Mouse (Mus musculus) C2C12 (cell line): ENCODE data around the gene Ptpn3. TPM values are rescaled to one million over a fixed set of nuclear protein-coding genes. Genes with fewer than 3 reads are reported as not detected.
A peak's percentile ranks its signal among the peaks of the same experiment; 100 is the strongest.

ENCODE experiments used
- H3K27me3 ChIP-seq: one replicate; pipeline ENCODE4 v1.6.1; 2011; ENCODE audit not compliant: control insufficient read depth, insufficient read depth, insufficient read length
- H3K36me3 ChIP-seq: one replicate; pipeline ENCODE4 v1.6.1; 2011; ENCODE audit not compliant: control insufficient read depth, insufficient read depth
- H3K4me3 ChIP-seq: one replicate; pipeline ENCODE4 v1.5.1; 2011; ENCODE audit warnings: mild to moderate bottlenecking, control low read depth; ENCODE audit not compliant: poor library complexity, insufficient read depth, severe bottlenecking
- H3K79me2 ChIP-seq: one replicate; pipeline ENCODE4 v1.6.1; 2011; ENCODE audit not compliant: control insufficient read depth, insufficient read depth
- H3K79me3 ChIP-seq: one replicate; pipeline ENCODE4 v1.6.1; 2011; ENCODE audit warnings: low read depth, control low read depth
- H3ac ChIP-seq: one replicate; pipeline ENCODE3; 2011; ENCODE audit warnings: low read depth; ENCODE audit not compliant: control insufficient read depth, insufficient read length
- CEBPB ChIP-seq: IDR thresholded peaks from one replicate; pipeline ENCODE4 v1.6.1; 2011; ENCODE audit warnings: low read depth, mild to moderate bottlenecking, control low read depth, moderate library complexity
- CTCF ChIP-seq: IDR thresholded peaks from one replicate; pipeline ENCODE4 v1.5.1; 2011; ENCODE audit not compliant: control insufficient read depth, insufficient read depth, insufficient read length
- FOSL1 ChIP-seq: IDR thresholded peaks from one replicate; pipeline ENCODE4 v1.8.0; 2011; ENCODE audit warnings: mild to moderate bottlenecking, low read length; ENCODE audit not compliant: poor library complexity, insufficient read depth, severe bottlenecking
- MAX ChIP-seq: IDR thresholded peaks from one replicate; pipeline ENCODE4 v1.6.1; 2011; ENCODE audit warnings: mild to moderate bottlenecking, control low read depth
- MYOD1 ChIP-seq: IDR thresholded peaks from one replicate; pipeline ENCODE4 v1.6.1; 2011; ENCODE audit warnings: low read depth; ENCODE audit not compliant: control insufficient read depth, insufficient read length
- MYOG ChIP-seq: IDR thresholded peaks from one replicate; pipeline ENCODE4 v1.6.1; 2011; ENCODE audit not compliant: control insufficient read depth, insufficient read length; ENCODE audit errors: extremely low read depth
- USF1 ChIP-seq: IDR thresholded peaks from one replicate; pipeline ENCODE4 v1.6.1; 2011; ENCODE audit warnings: low read depth, mild to moderate bottlenecking, control low read depth, moderate library complexity
- polyA plus RNA-seq: library from polyadenylated mRNA; unstranded; fragments of >200 nt; fragmentation: generic; extraction: Trizol; gene quantifications from one replicate; pipeline ENCODE4 v1.2.1, GENCODE M21; 2012; ENCODE audit warnings: missing spikeins

Ptpn3 gene
- polyA plus RNA-seq, 1 experiment: 3.1 TPM

- no peak for TF ChIP-seq MYOD1
- TF ChIP-seq CTCF: no peak
- no peak for TF ChIP-seq MAX
- TF ChIP-seq MYOG: no peak
- H3K36me3 ChIP-seq: no peaks in the 10 kb centered on the region
- no peak overlapping the region for H3ac ChIP-seq
- H3K79me3 ChIP-seq: no peaks in the 10 kb centered on the region
- no peaks in the 10 kb centered on the region for H3K79me2 ChIP-seq
- no peaks in the 10 kb centered on the region for H3K27me3 ChIP-seq
- H3K4me3 ChIP-seq: no peak overlapping the region
Measured at GRCm38 (mm10) chr4:57335000-57335666, 33.5 kb upstream of the Ptpn3 start.

GRCm38 (mm10) chr4:57333926-57334548, 32.4 kb upstream of the Ptpn3 start:
- Histone ChIP-seq H3K36me3 (no peaks in the 10 kb centered on the region), H3K27me3 (no peaks in the 10 kb centered on the region), H3ac (no peak overlapping the region), H3K4me3 (no peak overlapping the region), H3K79me2 (no peaks in the 10 kb centered on the region), H3K79me3 (no peaks in the 10 kb centered on the region)
- TF ChIP-seq MYOD1: no peak
- TF ChIP-seq MAX: no peak
- no peak for TF ChIP-seq CEBPB
- no peak for TF ChIP-seq MYOG
- TF ChIP-seq CTCF: no peak
- TF ChIP-seq FOSL1: no peak
- TF ChIP-seq USF1: no peak

- TF ChIP-seq CEBPB (no peak), MYOG (no peak), MYOD1 (no peak), USF1 (no peak), CTCF (no peak), FOSL1 (no peak), MAX (no peak)
- no peaks in the 10 kb centered on the region for H3K79me3 ChIP-seq
- no peaks in the 10 kb centered on the region for H3K27me3 ChIP-seq
- no peak overlapping the region for H3K4me3 ChIP-seq
- H3ac ChIP-seq: no peak overlapping the region
- H3K79me2 ChIP-seq: no peaks in the 10 kb centered on the region
- no peaks in the 10 kb centered on the region for H3K36me3 ChIP-seq
Measured at GRCm38 (mm10) chr4:57332511-57332910, 30.9 kb upstream of the Ptpn3 start.

GRCm38 (mm10) chr4:57320606-57321327, 19.1 kb upstream of the Ptpn3 start:
- TF ChIP-seq CTCF (peak; percentile 69), USF1 (no peak)
- H3ac ChIP-seq: no peak overlapping the region
- H3K79me3 ChIP-seq: no peaks in the 10 kb centered on the region
- no peaks in the 10 kb centered on the region for H3K36me3 ChIP-seq
- H3K4me3 ChIP-seq: no peak overlapping the region
- H3K79me2 ChIP-seq: no peaks in the 10 kb centered on the region
- H3K27me3 ChIP-seq: no peaks in the 10 kb centered on the region

DNA sequence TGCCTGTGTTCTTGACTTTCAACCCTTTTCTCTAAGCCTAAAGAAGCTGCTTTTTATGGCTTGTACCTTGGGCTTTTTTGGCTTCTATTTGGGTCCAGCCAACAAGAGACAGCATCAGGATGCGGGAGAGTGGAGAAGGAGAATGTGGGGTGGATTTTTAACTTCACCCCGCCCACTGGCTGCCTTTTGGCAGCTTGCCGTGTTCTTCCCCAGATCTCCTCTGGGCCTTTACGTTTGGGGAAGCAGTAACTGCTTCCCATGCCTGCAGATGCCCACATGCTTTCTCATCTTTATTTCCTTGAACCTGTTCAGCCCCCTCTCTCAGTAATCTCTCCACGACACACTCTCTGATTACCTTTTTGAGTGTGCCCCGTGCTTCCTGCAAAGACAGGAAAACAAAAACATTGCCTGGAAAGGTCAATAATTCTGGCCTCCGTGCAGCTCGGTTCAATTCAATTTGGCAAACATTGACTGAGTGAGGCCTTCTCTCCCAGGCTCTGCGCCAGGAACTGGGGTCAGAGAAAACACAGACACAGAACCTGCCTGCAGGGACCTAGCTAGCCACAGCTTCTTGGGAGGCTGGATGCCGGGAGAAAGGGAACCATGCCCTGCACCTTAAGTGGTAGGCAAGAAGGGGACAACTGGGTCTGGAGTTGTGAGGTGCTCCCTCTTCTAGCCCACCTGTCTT, 17.0 kb upstream of the Ptpn3 start:
- Histone ChIP-seq H3ac (no peak overlapping the region), H3K79me2 (no peaks in the 10 kb centered on the region), H3K27me3 (no peaks in the 10 kb centered on the region), H3K36me3 (no peaks in the 10 kb centered on the region), H3K79me3 (no peaks in the 10 kb centered on the region), H3K4me3 (no peak overlapping the region)
- TF ChIP-seq CEBPB (no peak), MAX (no peak), CTCF (no peak), MYOG (no peak), USF1 (no peak), FOSL1 (no peak), MYOD1 (no peak)
